Mouse (Mus musculus): ENCODE data around the gene Serpina3f. TPM values are rescaled to one million over a fixed set of nuclear protein-coding genes. Genes with fewer than 3 reads are reported as not detected.

The Serpina3f gene
- total RNA-seq, 2 experiments from 2014 or later = not detected

DNA sequence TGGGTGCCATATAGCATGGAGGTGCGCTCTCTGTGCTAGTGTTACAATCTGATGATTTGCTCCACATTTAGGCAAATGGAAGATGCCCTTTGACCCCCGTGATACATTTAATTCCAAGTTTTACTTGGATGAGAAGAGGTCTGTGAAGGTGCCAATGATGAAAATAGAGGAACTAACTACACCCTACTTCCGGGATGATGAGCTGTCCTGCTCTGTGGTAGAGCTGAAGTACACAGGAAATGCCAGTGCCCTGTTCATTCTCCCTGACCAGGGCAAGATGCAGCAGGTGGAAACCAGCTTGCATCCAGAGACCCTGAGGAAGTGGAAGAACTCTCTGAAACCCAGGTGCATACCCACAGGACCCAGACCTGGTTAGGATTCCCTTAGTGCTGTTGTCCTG lies 52.0 kb downstream of the Serpina3f start:
- H3K4me3 ChIP-seq = no peak overlapping the region
- TF ChIP-seq CTCF (IDR thresholded peaks at IDR 0.05) = no peak
- intact Hi-C loops (cut with DNase I) = no loop called here
- no peak for DNase-seq (ENCODE audit: extremely low spot score in 1 of 2, low spot score in 2 of 2)
- H3K27ac ChIP-seq = no peak overlapping the region

Other genes with a start within 250 kb of the Serpina3f start
- gene Serpina11, start 224.6 kb upstream of the Serpina3f start, total RNA-seq (2021) = not detected
- 1 to 10 TPM; 1.0 to 3.7 TPM for gene Serpina9, start 200.8 kb upstream of the Serpina3f start, total RNA-seq (2021)
- not detected for gene Serpina12, start 170.1 kb upstream of the Serpina3f start, total RNA-seq (2021)
- gene Serpina5, start 113.4 kb upstream of the Serpina3f start, total RNA-seq (2021) = not detected
- gene Serpina3a, start 101.8 kb upstream of the Serpina3f start, total RNA-seq (2021) = not detected
- gene Serpina3b, start 86.5 kb upstream of the Serpina3f start, total RNA-seq (2021) = not detected
- not detected for gene Serpina3c, start 60.7 kb upstream of the Serpina3f start, total RNA-seq (2021)
- gene Serpina3g, start 21.7 kb downstream of the Serpina3f start, total RNA-seq (2021) = not detected
- gene Serpina3i, start 48.6 kb downstream of the Serpina3f start, total RNA-seq (2021) = under 1 TPM in 1 of 2 experiments, not detected in 1; 0.19 TPM
- not detected for gene Serpina3j, start 100.0 kb downstream of the Serpina3f start, total RNA-seq (2021)
- gene Serpina3k, start 123.9 kb downstream of the Serpina3f start, total RNA-seq (2021) = not detected
- gene Serpina3m, start 123.9 kb downstream of the Serpina3f start, total RNA-seq (2021) = not detected
- 10 to 100 TPM; 13.5 to 13.6 TPM for gene Serpina3n, start 192.2 kb downstream of the Serpina3f start, total RNA-seq (2021)

All from left cerebral cortex, adult 2 months (tissue).